Mouse (Mus musculus) MEL (cell line): ENCODE data around the gene Ybey.

Source experiments
- CTCF ChIP-seq, 3 experiments: IDR thresholded peaks in 2 of 3; conservative IDR thresholded peaks in 1 of 3; 2 replicates each; pipeline ENCODE4 v1.5.1; 2011 to 2012; ENCODE audit warnings: low read length in 3 of 3, low read depth in 2 of 3, mild to moderate bottlenecking in 2 of 3, improper control_type of control experiment in 1 of 3, inconsistent platforms in 1 of 3, mixed read lengths in 1 of 3, moderate library complexity in 1 of 3; ENCODE audit not compliant: control insufficient read depth in 1 of 3, insufficient read depth in 1 of 3, poor library complexity in 1 of 3, severe bottlenecking in 1 of 3
- USF1 ChIP-seq: IDR thresholded peaks from 2 replicates; pipeline ENCODE4 v1.6.1; 2014; ENCODE audit warnings: low read depth, mild to moderate bottlenecking, inconsistent platforms, low read length, improper control_type of control experiment, moderate library complexity

DNA sequence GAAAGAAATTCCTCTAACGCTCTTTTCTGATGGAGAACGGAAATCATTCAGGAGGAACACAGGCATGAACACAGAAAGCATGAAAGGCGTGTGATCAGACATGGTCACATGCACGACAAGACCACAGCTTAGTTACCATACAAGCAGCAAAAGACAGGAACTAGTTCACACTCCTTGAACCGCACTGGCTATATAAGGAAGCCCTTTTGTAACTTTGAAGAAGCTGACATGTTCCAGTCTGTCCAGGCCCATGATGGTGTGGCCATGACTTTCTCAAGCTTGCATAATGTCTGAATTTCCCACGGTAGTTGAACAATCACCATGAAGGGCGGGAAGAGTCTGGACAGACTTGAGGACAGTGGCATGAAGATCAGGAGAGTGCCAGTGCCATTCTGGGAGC, 43.2 kb downstream of the Ybey start:
- TF ChIP-seq USF1 (no peak), CTCF (IDR thresholded peaks at IDR 0.05 in 2 of 3, conservative IDR thresholded peaks at IDR 0.05 in 1 of 3; ENCODE audit: control insufficient read depth in 1 of 3, insufficient read depth in 1 of 3, low read depth in 2 of 3, low read length in 3 of 3, poor library complexity in 1 of 3, severe bottlenecking in 1 of 3) (no peak)
